Mouse (Mus musculus): Measurements from ENCODE around the gene Zfp13.

The Zfp13 gene

DNA sequence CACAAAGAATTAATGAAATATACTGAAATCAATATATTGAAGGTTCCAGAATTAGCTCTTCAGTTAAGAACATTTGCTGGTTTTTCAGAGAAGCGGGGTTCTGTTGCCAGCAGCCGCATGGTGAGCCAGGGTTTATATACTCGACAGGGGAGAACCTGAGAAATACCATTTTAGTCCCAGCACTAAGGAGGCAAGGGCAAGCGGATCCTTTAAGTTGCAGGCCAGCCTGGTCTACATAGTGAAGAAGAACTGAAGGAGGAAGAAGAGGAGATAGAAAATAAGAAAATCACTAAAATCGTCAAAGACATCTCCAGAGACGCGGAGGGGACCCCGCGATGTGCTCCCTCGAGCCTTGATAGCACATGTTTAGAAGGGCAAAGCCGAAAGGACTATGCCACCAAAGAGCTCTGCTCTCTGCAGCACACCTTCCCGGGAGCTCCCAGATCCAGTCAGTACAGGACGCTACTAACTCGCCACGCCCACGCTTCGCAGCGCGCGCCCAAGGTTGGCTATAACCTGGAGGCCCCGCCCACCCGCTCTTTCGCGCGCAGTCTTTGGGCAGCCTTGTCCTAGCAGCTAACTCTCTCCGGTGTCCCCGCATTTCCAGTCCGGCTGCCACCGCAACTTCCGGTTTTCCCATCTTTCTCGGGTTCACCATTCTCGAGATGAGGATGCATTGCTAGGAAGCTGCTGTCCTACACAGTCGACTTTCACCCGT lies 6.9 kb downstream of the Zfp13 start:
- peak; percentile 93 for DNase-seq (ENCODE audit: low spot score)

- DNase-seq (ENCODE audit: low spot score) = no peak
Observed at GRCm38 (mm10) chr17:23587253-23587652, 12.0 kb downstream of the Zfp13 start.

DNA sequence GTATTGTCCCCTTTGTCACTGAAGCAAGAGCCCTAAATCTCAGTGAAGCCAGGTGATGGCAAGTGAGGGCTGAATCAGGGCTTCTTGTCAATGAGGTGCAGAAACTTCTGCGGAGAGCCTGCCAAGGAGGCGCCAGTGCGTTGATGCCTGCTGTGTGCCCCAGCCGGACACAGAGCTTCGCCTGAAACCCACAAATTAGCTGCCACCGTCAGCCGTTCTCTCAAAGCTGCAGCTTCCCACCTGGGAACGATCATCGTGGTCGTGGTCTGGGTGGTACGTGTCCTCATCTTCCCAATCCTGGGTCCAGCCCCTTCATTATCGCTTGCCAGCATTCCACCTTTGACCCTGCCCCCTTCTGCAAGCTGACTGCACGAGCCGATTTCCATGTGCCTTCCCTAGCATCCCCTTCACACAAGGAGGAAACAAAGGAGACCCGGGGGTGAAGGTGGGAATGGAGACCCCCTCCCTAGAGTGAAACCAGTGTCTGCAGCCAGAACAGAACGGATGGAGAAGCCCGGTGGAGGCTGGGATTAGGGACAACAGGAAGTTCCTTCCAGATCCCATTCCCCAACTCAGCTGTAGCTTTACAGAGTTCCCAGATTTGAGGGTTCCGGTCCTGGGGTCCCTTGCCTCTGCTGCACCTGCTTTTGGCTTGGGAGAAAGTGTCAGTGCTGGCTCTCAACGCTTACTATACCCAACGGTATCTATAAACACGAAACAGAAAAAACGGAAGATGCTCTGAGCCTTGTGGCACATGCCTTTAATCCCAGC lies 13.4 kb downstream of the Zfp13 start:
- peak; percentile 20 for DNase-seq (ENCODE audit: low spot score)

- DNase-seq (ENCODE audit: low spot score) = no peak
Observed at GRCm38 (mm10) chr17:23584786-23585185, 14.5 kb downstream of the Zfp13 start.

- DNase-seq (ENCODE audit: low spot score) = no peak
Observed at GRCm38 (mm10) chr17:23575951-23576552, 23.2 kb downstream of the Zfp13 start.

DNA sequence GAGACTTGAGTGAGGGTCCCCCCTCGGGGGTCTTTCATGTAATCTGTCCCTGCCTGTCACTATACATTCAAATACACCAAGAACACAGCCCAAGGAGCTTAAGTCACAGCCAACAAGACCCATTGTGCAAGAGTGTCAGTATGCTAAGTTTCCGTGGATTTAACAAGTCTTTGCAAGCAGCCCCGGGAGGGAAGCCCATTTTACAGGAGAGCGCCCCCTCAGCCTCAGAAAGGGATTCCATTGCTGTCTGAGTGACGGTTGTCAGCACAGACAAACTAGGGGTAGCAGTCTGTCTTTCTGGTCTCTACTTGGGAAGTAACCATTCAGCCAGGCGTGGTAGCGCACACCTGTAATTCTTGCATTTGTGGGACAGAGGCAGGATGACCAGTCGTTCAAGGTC lies 25.2 kb downstream of the Zfp13 start:
- no peak for DNase-seq (ENCODE audit: low spot score)

GRCm38 (mm10) chr17:23572059-23572458 lies 27.2 kb downstream of the Zfp13 start:
- no peak for DNase-seq (ENCODE audit: low spot score)

DNA sequence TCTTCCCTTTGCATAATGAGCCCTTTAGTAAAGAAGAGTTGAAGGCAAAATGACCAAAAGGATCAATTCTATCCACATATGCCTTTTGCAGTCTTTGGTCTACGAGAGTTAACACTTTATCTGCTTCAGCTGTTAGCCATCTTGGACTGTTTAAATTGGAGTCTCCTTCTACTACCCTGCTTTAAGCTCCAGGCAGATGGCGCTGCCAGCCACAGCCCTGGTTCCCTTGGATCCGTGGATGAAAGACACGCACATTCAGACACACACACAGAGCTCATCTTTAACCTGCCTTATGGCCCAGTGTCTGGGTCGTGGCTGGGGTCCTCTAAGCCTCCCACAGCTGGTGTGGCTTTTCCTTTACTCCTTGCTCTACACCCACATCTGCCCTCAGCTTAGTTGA lies 28.2 kb downstream of the Zfp13 start:
- no peak for DNase-seq (ENCODE audit: low spot score)

DNA sequence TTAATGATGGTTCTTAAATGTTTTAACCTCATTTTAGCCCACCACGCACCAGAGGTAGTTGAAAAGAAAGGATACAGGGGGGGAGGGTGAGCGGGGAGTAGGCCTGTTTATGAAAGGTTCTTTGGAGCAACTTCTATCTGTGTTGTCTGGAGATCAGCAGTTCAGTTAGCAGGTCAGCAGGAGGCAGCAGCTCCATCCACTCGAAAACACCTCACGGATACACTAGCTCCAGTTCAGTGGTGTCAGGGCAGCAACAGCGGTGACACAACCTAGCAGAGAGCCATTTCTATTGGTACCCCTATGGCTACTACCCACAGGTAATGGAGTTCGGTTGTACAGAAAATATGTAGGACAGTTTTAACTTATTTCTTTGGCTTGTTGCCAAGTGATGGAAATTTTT lies 29.3 kb downstream of the Zfp13 start:
- no peak for DNase-seq (ENCODE audit: low spot score)

GRCm38 (mm10) chr17:23568370-23568769 lies 30.9 kb downstream of the Zfp13 start:
- no peak for DNase-seq (ENCODE audit: low spot score)

DNA sequence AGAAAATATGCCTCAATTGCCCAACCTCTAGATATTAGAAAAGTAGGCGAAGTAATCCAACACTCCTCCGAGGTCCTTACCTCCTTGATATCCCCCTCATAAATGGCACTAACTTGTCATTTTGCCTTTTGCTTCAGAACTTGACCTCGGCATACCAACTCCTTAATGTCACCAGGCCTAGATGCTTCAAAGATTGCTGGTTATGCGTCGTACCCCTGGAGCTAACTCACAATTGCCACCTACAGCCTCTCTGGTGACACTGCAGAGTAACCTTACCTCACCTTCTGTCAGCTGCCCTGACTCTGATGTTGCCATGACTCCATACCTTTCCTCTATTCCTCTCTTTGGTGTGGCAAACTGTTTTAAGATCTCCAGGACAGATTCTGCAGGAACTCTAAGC lies 32.5 kb downstream of the Zfp13 start:
- DNase-seq (ENCODE audit: low spot score) = no peak

DNA sequence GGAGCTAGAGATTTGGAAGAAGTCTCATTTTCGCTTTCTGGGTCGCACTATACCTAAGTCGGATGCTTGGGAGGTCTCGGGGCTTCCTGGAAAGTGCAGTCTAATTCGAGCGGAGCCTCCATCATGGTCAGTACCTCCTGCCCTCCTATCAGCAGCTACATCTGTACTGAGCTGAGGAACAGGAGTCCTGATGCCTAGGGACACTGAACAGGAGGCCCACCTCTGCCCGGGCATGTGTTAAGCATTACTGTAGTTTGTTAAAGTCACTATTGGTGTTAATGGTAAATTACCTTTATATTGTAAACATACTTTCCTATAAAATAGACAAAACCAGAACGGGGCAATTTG lies 34.9 kb downstream of the Zfp13 start:
- no peak for DNase-seq (ENCODE audit: low spot score)

GRCm38 (mm10) chr17:23563595-23564367 lies 35.5 kb downstream of the Zfp13 start, which contains the start of gene Zfp213:
Gene Zfp213, minus strand, starts transcription at chr17:23564238.
- peak; percentile 93 for DNase-seq (ENCODE audit: low spot score)

GRCm38 (mm10) chr17:23559767-23560166 lies 39.5 kb downstream of the Zfp13 start:
- DNase-seq (ENCODE audit: low spot score) = no peak

GRCm38 (mm10) chr17:23555243-23555916 lies 43.9 kb downstream of the Zfp13 start:
- no peak for DNase-seq (ENCODE audit: low spot score)

DNA sequence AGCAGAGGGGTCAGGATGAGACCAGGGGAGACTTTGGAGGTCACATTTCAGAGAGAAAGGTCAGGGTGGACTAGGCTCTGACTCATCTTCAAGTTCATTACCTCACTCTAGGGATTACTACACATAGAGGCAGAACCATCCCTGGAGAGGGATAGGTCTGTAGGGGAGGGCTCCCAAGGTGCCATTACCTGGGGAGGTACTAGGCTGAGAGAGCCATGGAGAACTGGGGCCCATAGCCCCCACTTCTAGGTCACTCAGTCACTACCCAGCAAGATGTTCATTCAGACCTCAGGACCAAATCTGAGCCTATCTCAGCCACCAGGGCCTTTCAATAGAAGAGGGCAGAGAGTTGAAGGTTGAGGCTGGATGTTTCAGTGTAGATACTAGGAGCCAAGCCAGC lies 45.0 kb downstream of the Zfp13 start:
- no peak for DNase-seq (ENCODE audit: low spot score)

DNA sequence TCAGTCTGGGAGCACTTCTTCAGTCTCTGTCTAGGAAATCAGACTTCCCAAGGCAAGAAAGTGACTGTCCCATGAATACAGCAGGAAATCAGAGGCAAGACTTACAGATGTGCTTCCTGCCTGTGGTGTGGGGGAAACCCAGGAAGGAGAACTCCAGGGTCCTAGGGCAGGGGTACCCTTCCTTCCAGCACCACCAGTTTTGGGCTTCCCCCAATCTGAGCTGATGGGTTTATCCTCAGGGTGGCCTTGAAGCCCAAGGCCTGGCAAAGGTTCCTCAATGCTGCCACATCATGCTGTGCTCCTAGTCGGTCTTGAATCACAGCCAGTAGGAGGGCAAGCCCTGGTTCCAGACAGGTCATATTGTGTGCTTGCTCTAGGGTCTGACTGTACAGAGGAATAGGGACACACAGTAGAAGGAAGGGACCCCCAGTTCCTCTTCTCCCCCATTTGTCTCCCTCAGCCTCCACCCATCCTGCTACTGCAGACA lies 45.6 kb downstream of the Zfp13 start:
- peak; percentile 66 for DNase-seq (ENCODE audit: low spot score)

GRCm38 (mm10) chr17:23552896-23553633 lies 46.2 kb downstream of the Zfp13 start:
- no peak for DNase-seq (ENCODE audit: low spot score)

- no peak for DNase-seq (ENCODE audit: low spot score)
Observed at GRCm38 (mm10) chr17:23551963-23552362, 47.3 kb downstream of the Zfp13 start.

- no peak for DNase-seq (ENCODE audit: low spot score)
Observed at GRCm38 (mm10) chr17:23551416-23551815, 47.9 kb downstream of the Zfp13 start.

GRCm38 (mm10) chr17:23550856-23551255 lies 48.4 kb downstream of the Zfp13 start:
- DNase-seq (ENCODE audit: low spot score) = no peak
